Mouse (Mus musculus): ENCODE data around the gene Snrnp27. TPM values are rescaled to one million over a fixed set of nuclear protein-coding genes. Genes with fewer than 3 reads are reported as not detected.

Gene Snrnp27
- total RNA-seq, 2 experiments from 2014 or later, result 79.2 to 116 TPM

DNA sequence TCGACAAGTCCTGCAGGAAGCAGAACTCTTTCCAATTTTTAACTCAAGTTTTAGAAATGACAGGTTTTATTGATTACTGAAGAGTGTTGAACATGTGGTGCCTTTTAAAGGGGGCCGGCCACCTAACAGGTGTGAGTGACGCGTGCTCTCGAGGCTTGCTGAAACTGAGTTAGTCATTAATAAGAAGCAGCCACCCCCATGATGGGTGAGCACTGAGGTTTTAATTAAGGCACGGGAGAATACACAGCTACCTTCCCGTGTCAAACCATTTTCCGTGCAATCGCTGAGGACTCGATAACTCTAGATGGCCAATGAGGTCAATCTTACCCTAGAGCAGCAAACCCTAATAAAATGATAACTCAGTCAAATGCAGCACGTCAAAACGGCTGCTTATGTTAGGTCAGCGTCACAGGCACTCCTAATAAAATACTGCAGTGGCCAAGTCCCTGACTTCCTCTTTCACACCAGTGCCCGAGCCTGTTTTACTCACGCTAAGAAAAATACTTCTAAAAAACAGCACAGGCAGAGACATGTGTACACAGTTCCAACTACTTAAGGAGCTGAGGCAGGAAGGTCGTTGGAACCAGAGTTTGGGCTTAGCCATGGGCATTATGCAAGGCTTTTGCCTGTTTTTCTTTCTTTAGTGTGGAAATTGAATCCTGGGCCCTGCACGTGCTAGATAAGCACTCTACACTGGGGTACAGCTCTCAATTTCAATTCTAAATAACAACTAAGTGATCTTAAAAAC lies 18.6 kb downstream of the Snrnp27 start:
- ATAC-seq (replicated peaks; ENCODE audit: low FRiP score, poor library complexity, severe bottlenecking), result no peak

DNA sequence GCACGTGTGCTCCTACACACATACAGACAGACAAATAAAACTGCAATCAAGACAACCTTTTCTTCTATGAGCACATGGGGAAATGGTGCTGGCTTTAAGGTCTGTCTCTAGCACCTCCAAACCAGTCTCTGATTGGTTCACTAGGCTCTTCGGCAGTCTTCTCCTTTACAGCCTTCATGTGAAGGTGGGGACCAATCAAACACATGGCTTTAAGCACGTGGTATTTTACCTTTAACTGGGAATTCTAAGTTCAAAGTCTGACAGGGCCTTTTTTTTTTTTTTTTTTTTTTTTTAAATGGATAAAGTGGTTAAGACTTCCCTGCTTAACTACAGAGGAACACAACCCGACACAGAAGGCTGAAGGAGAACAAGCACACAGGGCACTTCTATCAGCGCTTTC lies 19.2 kb downstream of the Snrnp27 start:
- no peak for ATAC-seq (replicated peaks; ENCODE audit: low FRiP score, poor library complexity, severe bottlenecking)

DNA sequence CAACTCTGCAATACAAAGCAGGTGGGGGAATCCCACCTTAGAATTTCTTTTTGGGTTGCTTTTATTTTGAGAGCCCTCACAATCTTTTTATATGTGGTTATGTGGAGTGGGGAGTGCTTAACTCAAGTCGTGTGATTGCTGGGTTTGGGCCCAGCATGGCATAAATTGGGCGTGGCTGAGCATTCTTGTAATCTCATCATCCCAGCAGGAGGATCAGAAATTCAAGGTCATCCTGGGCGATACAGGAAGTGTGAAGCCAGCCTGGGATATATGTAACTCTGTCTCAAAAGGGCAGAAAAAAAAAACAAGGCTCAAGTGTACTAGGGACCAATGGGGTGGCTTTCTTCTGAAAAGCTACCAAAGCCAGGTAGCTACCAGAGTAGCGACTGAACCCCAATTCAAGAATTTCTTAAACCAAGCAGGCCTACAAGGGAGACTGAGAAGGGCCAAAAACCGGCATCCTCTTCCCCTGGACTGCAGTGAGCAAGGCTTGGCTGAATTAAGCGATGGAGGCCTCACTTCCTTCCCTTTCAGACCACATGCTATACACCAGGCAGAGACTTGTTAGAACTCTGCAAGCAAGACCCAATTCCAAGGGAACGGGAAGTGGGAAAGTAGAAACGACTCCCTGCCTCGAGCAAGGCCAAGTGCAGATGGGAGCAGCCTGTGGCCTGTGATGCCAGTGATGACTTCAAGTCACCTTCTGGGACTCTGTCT lies 24.0 kb downstream of the Snrnp27 start:
- ATAC-seq (replicated peaks; ENCODE audit: low FRiP score, poor library complexity, severe bottlenecking), result peak; percentile 92

DNA sequence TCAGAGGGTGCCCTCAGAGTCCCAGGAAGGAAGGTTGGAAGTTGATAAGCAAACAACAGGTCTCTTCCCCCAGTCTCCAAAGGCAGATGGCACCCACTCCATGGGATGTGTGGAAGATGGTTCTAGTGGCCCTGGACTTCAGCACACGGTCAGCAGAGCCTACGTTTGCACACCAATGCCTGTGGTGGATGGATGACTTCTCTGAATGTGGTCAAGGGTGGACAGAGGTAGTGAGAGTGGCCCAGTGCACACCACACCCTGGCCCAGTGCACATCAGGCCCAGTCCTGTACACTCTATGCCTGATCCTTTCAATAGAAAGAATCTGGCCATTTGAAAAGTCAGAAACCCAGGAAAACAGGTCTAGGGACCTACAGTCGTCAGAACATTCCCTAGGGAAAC lies 25.8 kb downstream of the Snrnp27 start:
- ATAC-seq (replicated peaks; ENCODE audit: low FRiP score, poor library complexity, severe bottlenecking), result no peak

DNA sequence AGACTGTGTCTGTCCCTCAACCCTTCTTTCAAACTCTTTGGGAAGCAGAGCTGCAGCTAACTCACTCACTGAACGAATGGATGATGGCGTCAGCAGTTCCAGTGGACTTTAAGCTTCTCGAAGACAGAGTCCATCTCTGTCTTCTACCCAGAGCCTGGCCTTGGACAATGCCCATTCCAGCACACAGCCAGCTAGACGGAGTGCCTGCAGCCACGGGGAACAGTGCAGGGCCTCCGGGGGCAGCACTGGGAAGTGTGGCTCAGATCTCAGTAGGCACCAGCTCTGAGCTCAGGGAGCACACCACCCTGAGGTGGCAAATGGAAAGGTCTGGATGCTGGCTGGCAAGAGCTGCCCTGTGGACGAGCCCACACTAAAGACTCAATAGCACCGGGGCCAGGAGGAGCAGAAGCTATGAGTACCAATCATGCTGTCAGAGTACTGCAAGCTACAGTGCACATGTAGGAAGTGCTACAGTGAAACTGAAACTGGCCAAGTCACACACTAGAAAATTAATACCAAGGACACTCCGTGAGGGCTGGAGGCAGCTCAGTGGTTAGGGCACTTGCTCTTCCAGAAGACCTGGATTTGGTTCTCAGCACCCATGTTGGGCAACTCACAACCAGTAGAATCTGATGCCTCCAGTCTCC lies 29.9 kb downstream of the Snrnp27 start:
- ATAC-seq (replicated peaks; ENCODE audit: low FRiP score, poor library complexity, severe bottlenecking), result no peak

DNA sequence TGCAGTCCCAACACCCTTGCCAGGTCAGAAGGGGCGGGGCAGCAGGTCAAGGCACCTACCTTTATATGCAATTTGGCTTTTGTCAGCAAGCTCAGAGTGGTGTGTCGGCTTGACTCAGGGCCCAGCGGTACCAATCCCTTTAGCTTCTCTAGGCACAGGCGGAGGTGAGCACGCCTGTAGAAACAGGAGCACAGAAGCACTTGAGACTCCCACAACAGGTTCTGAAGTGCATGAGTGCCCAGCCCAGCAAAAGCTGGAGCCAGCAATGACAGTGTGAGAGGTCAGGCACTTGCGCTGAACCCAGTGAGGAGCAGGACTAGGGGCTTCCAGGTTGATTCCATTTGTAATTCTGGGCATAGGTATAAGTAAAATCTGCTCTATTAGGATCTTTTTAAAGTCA lies 31.3 kb downstream of the Snrnp27 start:
- no peak for ATAC-seq (replicated peaks; ENCODE audit: low FRiP score, poor library complexity, severe bottlenecking)

DNA sequence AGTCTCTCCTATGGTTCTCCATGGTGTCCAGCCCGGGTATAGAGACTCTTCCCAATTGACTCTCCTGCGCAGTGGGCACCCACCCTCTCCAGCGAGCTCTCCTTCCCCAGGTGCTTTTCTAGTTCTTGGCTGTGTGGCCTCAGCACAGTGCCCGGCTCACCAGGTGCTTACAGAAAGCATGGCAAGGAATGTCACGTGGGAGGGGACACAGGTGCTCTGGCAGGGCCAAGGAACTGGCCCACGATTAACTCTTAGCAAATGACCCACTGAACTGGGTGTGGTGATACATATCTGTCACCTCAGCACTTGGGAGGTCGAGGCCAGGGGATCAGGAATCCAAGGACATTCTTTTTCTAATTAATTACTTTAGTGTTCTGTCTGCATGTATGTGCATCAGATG lies 38.2 kb downstream of the Snrnp27 start:
- ATAC-seq (replicated peaks; ENCODE audit: low FRiP score, poor library complexity, severe bottlenecking), result no peak

DNA sequence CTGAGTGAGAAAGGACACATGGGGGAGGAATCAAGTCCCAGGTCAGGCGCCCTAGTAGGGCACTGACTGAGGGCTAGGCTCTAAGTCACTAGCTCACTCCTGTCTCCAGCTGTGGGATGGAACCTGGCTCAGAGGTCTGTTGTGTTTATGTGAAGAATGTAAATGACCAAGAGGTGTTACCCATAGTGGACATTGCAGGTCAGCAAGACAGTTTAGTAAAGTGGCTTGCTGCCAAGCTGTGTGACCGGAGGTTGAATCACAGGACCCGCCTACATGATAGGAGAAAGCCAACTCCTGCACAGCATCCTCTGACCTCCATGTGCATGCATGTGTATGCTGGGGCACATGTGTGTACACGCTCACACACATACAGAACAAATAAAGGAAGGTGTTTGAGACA lies 38.8 kb downstream of the Snrnp27 start:
- no peak for ATAC-seq (replicated peaks; ENCODE audit: low FRiP score, poor library complexity, severe bottlenecking)

DNA sequence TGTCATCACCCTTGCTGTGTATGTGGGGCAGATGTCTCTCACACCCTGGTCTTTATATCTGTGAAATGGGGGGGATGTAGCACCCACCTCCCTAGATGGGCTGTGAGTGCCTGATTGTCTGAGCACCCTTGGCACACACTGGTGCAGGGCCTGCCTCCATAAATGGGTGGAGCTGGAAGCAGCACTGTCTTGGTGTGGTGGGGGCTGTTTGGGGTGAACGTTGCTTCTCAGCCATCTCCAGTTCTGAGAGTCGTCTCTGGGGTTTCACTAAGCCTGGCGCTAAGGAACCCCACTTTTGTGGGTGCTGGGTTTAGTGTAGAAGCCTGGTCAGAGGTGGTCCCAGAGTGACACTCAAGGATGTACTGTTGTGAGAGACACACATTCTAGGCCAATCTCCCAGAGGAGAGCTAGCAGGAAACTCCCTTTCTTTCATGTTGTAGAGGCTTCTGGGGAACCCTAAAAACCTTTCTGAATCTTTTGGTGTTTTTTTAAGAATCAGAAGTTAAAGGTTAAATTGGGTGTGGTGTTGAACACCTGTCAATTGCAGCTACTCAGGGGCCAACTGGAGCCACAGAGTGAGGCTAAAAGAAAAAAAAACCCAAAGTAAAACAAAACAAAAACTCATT lies 39.4 kb downstream of the Snrnp27 start:
- no peak for ATAC-seq (replicated peaks; ENCODE audit: low FRiP score, poor library complexity, severe bottlenecking)

DNA sequence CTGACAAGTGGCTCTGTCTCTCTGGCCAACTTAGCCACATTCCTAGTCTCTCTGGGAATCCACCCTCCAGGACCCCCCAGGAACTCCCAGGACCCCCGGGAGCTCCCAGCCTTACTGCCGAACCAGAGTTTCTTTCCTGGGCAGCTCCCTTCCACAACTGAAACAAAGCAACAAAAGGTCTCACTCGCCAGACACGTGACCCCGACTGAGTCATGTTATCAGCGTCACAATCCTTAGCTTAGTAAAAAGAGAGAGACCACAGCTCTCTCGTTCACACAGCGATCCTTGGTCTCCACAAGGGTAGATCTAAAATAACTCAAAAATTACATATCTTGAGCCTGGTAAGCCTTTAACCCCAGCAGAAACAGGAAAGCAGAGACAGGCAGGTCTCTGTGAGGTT lies 42.6 kb downstream of the Snrnp27 start:
- no peak for ATAC-seq (replicated peaks; ENCODE audit: low FRiP score, poor library complexity, severe bottlenecking)

DNA sequence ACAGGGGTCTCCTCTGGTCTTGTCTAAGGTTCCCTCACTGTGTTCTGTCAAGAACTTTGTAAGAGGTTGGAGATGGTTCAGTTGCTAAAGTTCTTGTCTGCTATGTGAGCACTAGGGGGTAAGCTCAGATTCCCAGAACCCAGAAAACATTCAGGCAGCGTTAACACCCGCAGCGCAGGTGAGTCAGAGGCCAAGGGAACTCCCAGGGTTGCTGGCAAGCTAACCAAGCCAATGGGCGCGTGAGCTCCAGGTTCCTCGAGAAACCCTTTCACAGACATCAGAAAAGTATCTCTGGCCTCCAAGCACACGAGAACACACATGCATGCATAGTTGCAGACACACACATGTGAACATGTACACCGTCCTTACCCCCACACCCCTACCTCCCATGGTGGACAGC lies 43.5 kb downstream of the Snrnp27 start:
- no peak for ATAC-seq (replicated peaks; ENCODE audit: low FRiP score, poor library complexity, severe bottlenecking)

DNA sequence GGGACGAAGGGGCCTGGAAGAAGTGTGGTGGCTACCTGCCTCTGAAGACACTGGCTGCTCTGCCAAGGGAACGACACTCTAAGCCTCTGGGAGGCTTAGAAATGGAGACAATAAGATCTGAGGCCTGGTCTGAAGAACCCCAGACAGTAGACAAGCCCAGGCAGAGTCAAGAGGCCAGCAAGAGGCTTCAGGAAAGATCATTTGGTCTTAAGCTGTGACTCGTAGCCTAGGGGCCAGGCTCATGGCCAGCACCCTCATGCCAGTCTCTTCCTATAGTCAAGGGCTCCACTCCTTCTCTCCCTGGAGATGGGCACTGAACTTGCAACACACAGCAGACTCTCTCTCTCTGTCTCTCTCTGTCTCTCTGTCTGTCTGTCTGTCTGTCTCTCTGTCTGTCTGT lies 44.2 kb downstream of the Snrnp27 start:
- ATAC-seq (replicated peaks; ENCODE audit: low FRiP score, poor library complexity, severe bottlenecking), result peak; percentile 13

DNA sequence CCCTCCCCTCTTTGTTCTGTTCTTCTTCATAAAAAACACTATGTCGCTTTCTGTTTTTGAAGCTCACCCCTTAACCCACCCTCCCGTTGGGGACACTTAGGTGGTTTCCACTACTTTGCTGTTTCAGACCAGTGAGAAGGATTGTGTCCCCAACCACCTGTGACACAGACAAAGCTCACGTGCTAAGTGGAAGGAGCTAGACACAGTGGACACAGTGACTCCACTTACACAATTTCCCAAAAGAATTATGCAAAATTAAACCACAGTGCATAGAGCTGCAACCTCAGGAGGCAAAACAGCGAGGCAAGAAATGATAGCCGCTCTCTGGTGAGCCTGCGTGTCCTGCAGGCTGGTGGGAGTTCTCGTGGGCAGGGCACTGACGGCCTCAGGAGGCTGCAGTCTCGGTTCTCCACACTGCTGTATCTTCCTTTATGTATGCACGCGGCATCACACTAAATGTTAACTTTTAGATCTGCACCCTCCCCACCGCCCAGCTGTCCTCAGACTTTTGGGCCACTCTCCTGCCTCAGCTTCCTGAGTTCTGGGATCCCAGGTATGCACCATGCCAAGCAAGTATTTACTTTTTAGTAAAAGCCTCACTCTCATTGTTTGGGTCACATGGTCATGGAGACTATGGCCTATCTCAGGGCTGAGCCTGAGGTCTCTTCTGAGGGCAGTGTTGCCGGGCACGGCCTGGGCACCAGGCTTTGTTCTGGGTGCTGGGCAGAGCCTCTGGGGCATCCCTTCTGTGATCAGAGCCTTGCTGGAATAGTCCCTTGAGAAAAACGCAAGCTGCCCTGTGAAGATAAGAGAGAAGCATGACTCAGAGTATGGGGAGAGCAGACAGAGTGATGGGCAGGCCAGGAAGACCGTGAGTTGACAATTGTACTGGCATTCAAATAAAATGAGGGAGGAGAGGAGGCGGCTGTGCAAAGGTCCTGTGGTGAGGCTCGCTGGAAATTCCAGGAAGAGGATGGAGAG lies 44.9 kb downstream of the Snrnp27 start:
- ATAC-seq (replicated peaks; ENCODE audit: low FRiP score, poor library complexity, severe bottlenecking), result peak; percentile 73

DNA sequence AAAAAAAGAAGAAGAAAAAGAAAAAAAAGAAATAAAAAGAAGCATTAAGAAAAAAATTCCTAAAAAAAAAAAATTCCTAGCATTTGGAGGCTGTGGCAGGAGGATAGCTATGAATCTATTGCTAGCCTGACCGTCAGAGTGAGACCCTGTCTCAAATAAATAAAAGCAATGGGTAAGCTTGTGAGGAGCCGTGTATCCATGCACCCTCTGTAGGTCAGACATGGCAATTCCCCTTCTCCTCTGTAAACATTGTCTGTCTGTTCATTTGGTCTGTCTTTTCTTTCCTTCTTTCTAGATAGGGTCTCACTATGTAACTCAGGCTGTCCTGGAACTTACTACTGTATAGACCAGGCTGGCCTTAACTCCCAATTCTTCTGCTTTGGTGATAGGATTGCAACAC lies 45.9 kb downstream of the Snrnp27 start:
- ATAC-seq (replicated peaks; ENCODE audit: low FRiP score, poor library complexity, severe bottlenecking), result no peak

DNA sequence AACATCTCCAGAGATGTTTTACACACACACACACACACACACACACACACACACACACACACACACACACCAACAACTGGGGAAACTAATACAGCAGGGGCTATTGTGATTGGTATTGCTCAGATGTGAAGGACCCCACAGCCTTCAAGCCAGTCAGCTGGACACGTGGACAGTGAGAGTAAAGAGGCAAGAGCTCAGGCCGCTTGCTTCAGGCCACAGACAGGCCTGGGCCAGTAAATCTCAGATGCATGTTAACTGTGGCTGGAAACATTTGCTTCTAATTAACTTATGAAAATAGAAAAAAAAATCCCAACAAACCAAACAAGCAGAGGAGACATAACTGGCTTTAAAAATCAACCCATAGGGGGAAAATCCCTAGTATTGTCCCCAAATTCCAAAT lies 46.5 kb downstream of the Snrnp27 start:
- no peak for ATAC-seq (replicated peaks; ENCODE audit: low FRiP score, poor library complexity, severe bottlenecking)

DNA sequence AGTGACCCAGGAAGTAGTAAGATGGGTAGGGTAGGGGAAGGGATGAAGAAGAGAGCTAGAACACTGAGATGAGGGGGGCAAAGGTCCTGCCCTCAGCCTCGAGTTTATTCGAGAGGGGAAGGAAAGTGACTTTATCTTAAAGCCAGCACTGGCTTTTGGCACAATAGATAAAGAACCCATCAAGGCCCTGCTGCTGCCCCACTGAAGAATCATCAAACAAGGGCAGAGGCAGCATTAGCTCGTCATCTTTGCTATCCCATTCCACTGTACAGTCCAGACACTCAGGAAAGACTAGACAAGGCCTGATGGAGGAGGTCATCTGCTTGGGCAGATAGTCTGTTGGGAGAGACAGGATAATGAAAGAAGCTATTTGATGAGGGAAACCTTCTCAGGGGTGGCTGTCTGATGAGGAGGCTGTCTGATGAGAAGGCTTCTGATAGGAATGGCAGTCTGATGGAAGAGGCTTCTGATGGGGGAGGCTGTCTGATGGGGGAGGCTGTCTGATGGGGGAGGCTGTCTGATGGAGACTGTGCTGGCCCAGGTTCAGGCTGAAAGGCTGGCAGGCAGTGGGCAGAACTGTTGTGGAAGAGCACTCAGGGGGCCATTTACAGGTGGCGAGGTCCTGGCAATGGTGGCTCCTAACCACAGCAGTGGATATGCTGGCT lies 47.0 kb downstream of the Snrnp27 start:
- ATAC-seq (replicated peaks; ENCODE audit: low FRiP score, poor library complexity, severe bottlenecking), result peak; percentile 54

DNA sequence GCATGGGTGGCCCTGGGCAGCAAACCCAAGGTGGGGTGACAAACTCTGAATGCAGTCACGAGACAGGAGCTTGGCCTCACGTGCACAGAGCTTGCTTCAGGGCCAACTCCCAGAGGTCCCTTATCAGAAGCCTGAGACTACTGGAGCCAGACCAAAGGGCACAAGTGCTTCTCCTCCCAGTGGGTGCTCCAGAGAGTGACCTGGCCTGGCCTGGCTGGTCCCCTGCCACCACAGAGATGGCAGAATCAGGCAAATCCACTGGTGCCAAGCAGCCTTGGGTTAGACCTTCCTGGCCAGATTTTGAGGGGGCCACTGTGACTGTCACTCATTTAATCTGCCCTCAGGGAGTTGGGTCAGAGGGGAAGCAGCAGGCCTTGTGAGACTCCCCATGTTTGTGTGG lies 47.8 kb downstream of the Snrnp27 start:
- ATAC-seq (replicated peaks; ENCODE audit: low FRiP score, poor library complexity, severe bottlenecking), result peak; percentile 70

DNA sequence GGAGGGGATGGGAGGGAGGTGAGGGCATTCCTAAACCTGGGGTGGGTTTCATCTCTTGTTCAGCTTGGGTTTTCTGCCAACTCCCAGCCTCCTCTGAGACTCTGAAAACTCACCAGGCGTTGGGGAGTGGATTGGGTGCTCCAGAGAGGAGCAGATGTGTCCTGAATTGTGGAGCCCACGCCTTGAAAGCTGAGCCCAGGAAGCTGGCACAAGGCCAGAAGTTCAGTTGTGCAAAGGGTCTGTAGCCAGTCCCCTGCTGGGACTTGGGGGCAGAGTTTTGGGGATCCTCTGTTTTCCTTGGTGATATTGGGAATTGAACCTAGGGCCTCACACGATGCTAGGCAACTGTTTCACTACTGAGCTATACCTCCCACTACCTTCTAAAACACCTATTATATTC lies 54.2 kb downstream of the Snrnp27 start:
- no peak for ATAC-seq (replicated peaks; ENCODE audit: low FRiP score, poor library complexity, severe bottlenecking)

DNA sequence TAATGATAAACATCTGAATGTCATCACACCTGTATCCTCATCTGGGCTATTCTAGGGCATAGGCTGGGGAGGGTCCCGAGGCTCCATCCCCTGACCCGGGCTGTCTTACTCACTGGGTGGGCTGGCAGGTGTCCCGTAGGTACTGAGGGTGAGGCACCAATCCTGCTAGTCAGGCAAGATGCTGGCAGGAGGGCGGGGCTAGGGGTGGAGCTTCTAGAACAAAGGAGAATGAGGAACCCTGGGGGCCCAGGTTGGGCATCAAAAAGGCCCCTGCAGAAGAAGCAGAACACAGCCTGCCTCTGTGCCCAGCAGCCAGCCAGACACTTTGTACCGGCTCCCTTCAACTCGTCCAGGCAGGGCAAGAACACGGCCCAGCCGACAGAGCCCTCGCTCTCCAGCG lies 56.4 kb downstream of the Snrnp27 start, which contains the start of gene Asprv1:
Gene Asprv1 (plus strand): TSS at position 219 of the 400 bp plus-strand sequence.
- ATAC-seq (replicated peaks; ENCODE audit: low FRiP score, poor library complexity, severe bottlenecking), result no peak

All from erythroid progenitor cell, adult 5-6 weeks (primary cell).